Mouse (Mus musculus) pancreas, adult 10 weeks (tissue): ENCODE measurements around the gene Zfp398. TPM values are rescaled to one million over a fixed set of nuclear protein-coding genes. Genes with fewer than 3 reads are reported as not detected.

ENCODE experiments used
- polyA plus RNA-seq: library from polyadenylated mRNA; stranded (reverse); fragments of 350-450 nt; fragmentation: Illumina TruSeq; extraction: RNeasy Lipid Tissue Mini Kit (QIAGEN cat#74804); gene quantifications from one replicate; pipeline ENCODE4 v1.2.3, GENCODE M21; 2015; ENCODE audit warnings: low read depth, low replicate concordance; ENCODE audit not compliant: insufficient read depth

Gene Zfp398
- polyA plus RNA-seq, result 2.8 TPM

GRCm38 (mm10) chr6:47835482-47835983 is at the start of gene Zfp398:
TSS of gene Zfp398 (plus strand) at chr6:47835661.

GRCm38 (mm10) chr6:47813257-47813878 is 22.1 kb upstream of the Zfp398 start, which contains the start of gene Pdia4:
TSS of gene Pdia4 (minus strand) at chr6:47813430.

GRCm38 (mm10) chr6:47830104-47831078 is 5.1 kb upstream of the Zfp398 start, which contains the start of gene Zfp786:
TSS of gene Zfp786 (minus strand) at chr6:47830867.

GRCm38 (mm10) chr6:47877058-47877457 is 41.6 kb downstream of the Zfp398 start, which contains the start of gene Zfp282:
TSS of gene Zfp282 (plus strand) at chr6:47877204.

DNA sequence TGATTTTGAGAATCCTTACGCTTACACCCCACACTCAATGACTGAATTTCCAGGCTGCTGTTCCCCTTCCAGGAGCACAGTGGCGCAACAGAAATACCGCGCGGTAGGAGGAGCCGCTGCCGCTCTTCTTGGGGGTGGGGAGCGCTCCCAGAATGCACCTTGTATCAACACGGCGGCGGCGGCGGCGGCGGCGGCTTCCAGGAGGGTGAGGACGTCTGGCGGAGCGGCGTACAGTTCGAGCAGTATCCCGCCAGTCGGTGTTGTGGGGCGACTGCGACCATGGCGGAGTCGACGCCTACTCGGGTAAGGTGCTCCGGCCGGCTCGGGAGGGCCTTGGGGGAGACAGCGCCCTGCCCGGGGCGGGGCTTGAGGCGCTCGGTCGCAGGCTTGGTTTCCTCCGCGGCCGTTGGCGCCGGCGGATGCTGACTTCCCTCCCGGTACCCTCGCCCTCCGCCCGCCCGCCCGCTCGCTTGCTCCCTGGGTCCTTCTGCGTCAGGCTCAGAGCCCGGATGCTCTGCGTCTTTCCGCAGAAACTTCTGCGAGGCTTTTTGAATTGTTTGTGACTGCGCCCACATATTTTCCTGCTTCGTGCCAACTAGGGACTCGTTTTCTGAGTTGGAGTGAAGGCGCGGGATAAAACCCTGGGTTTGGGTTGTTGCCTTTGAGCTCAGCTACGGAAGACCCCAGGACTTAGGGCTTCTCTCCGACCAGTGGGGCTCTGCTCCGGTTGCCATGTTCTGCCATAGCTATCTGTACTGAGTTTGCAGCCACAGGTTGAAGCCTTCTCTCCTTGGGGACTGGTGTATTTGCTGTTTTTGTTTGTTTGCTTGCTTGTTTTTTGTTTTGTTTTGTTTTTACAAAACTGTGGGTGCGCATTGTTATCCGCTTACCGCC is 85.2 kb downstream of the Zfp398 start, which contains the start of gene Zfp212:
Gene Zfp212, plus strand, starts transcription at position 30 of the 894 bp plus-strand sequence.

Other genes starting within 250 kb of the Zfp398 start
- gene Ezh2, start 240.3 kb upstream of the Zfp398 start, polyA plus RNA-seq, result 4.9 TPM
- gene Pdia4, start 22.2 kb upstream of the Zfp398 start, polyA plus RNA-seq, result 32.8 TPM
- 0.24 TPM for gene Zfp786, start 4.8 kb upstream of the Zfp398 start, polyA plus RNA-seq
- 2.5 TPM for gene Zfp282, start 41.5 kb downstream of the Zfp398 start, polyA plus RNA-seq
- gene Zfp212, start 84.8 kb downstream of the Zfp398 start, polyA plus RNA-seq, result 2.7 TPM
- 2.8 TPM for gene Zfp956, start 117.7 kb downstream of the Zfp398 start, polyA plus RNA-seq
- gene Zfp777, start 213.2 kb downstream of the Zfp398 start, polyA plus RNA-seq, result 4.9 TPM